Mouse (Mus musculus): ENCODE measurements around the gene C2cd4a.

Gene C2cd4a

DNA sequence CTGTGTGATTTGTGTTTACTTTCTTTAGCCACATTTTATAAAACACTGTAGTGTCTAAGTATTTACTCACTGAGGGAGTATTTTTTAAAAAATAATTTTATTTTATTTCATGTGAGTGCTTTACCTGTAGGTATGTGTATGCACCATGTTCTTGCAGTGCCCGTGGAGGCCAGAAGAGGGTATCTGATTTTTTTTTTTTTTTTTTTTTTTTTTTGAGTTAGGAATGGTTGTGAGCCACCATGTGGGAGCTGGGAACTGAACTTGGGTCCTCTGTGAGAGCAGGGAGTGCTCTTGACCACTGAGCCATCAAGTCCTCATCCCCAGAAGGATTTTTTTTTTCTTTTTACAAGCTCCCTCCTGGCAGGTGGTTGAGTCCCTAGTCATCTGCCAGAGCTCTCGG, 14.0 kb upstream of the C2cd4a start:
- H3K36me3 ChIP-seq (ENCODE audit: control insufficient read depth, insufficient read depth, low read length, poor library complexity, severe bottlenecking) = no peaks in the 10 kb centered on the region
- H3K27me3 ChIP-seq (ENCODE audit: control insufficient read depth, insufficient read depth, low read length, poor library complexity, severe bottlenecking) = no peaks in the 10 kb centered on the region
- DNase-seq (ENCODE audit: low read depth, low spot score) = no peak

DNA sequence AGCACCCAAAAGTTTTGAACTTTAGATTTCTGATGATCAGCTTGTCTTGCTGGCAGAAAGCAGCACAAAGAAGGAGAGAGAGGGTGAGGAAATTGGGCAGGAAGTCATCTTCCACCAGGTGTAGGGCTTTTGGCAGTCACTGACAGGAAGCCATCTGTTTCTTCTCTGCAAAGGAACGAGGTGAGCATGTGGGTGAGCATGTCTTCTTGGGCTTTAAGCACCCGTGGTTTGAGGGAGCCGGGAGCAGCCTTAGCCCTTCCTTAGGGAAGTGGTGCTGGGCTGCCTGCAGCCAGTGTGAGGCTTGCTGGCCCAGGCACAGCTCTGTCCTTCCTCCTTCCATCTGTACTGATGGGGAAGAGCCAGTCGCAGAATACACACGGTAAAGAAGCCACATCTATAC, 13.5 kb upstream of the C2cd4a start:
- Histone ChIP-seq H3K27me3 (ENCODE audit: control insufficient read depth, insufficient read depth, low read length, poor library complexity, severe bottlenecking) (no peaks in the 10 kb centered on the region), H3K36me3 (ENCODE audit: control insufficient read depth, insufficient read depth, low read length, poor library complexity, severe bottlenecking) (no peaks in the 10 kb centered on the region)
- DNase-seq (ENCODE audit: low read depth, low spot score) = no peak

DNA sequence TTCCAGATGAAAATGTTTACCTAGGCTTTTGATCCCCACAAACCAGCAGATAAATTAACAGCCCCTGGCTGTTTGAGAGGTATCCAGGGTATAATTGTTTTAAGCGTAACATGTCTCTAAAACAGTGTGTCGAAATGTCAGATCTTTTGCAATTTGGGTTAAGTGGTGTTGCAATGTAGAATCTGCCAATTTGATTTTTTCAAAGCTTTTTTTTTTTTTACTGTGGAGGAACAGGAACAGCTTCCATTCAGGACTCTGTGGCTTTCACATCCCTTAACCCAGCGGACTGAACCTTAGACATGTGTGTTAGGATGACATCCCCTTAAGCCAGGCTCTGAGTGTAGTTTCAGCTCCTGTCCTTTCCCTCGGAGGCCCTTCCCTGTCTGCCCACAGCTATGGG, 12.9 kb upstream of the C2cd4a start:
- H3K36me3 ChIP-seq (ENCODE audit: control insufficient read depth, insufficient read depth, low read length, poor library complexity, severe bottlenecking) = no peaks in the 10 kb centered on the region
- DNase-seq (ENCODE audit: low read depth, low spot score) = no peak
- H3K27me3 ChIP-seq (ENCODE audit: control insufficient read depth, insufficient read depth, low read length, poor library complexity, severe bottlenecking) = no peaks in the 10 kb centered on the region

DNA sequence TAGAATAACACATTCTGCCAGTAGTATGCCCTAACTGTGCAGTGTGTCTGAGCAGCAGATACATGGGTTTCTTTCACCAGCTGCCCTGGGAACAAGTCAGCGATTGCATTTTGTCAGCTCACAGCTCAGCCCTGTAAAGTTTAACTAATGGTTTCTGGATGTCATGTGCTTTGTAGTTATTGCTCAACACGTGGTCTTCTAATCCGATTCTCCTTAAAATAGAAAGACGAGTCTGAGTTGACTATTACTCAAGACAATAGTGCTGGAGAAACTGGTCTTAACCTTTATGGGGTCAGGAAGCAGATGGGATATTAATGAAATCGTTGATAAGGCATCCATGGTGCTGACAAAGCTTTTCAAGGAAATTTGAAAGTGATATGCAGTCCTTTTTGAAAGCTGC, 10.7 kb upstream of the C2cd4a start:
- no peaks in the 10 kb centered on the region for H3K27me3 ChIP-seq (ENCODE audit: control insufficient read depth, insufficient read depth, low read length, poor library complexity, severe bottlenecking)
- H3K36me3 ChIP-seq (ENCODE audit: control insufficient read depth, insufficient read depth, low read length, poor library complexity, severe bottlenecking) = no peaks in the 10 kb centered on the region
- no peak for DNase-seq (ENCODE audit: low read depth, low spot score)

DNA sequence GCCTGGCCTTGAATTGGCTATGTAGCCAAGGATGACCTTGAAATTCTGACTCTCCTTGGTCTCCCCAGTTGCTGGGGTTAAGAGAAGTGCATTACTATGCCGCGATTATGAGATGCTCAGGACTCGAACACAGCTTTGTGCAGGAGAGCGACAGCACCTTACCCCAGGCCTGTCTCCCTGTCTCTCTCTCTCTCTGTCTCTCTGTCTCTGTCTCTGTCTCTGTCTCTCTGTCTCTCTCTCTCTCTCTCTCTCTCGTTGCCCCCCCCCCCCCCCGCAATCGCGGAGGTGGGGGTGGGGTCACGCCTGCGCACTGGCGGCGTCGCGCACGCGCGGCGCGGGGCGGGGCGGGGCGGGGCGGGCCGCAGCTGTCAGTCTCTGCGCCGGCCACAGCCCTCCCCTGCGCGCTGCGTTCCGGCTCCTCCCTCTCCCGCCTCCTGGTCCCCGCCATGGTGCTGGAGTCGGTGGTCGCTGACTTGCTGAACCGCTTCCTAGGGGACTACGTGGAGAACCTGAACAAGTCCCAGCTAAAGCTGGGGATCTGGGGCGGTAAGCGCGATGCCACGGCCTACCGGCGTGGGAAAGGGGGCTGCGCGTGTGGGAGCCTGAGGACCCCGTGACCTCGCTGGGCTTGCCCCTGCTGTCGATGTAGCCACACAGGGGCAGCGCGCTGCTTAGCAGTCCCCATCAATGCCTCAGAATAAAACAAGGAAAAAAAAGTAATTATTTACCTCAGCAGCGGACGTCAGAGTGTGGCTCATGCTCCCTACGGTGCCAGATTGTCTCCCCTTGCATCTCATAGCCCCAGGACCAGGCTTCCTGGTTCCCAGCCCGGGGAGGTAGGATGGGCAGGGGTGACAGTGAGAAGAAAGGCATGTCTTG, 8.1 kb upstream of the C2cd4a start, which contains the start of gene Vps13c:
Gene Vps13c, plus strand, starts transcription at position 416 of the 879 bp plus-strand sequence.
- peak; percentile 81 for DNase-seq (ENCODE audit: low read depth, low spot score)
- Histone ChIP-seq H3K27me3 (ENCODE audit: control insufficient read depth, insufficient read depth, low read length, poor library complexity, severe bottlenecking) (no peaks in the 10 kb centered on the region), H3K36me3 (ENCODE audit: control insufficient read depth, insufficient read depth, low read length, poor library complexity, severe bottlenecking) (no peaks in the 10 kb centered on the region)

DNA sequence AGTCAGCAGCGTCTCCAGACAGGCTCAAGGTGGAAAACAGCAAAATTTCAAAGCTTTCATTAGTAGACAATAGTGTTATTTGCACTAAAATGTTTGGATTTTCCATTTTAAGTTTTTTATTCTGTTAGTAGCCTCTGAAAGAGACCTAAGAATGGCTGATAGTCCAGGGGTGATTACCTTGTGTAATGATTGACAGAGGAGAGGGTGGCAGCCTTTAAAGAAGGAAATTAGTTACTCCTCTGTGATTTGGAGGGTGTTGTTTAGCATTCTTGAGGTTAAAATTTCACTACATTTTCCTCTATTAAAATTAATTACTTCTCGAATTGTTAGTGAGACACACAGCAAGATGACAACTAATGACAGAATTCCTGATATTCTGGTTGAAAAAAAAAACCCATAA, 5.2 kb upstream of the C2cd4a start:
- no peaks in the 10 kb centered on the region for H3K36me3 ChIP-seq (ENCODE audit: control insufficient read depth, insufficient read depth, low read length, poor library complexity, severe bottlenecking)
- no peaks in the 10 kb centered on the region for H3K27me3 ChIP-seq (ENCODE audit: control insufficient read depth, insufficient read depth, low read length, poor library complexity, severe bottlenecking)
- no peak for DNase-seq (ENCODE audit: low read depth, low spot score)

DNA sequence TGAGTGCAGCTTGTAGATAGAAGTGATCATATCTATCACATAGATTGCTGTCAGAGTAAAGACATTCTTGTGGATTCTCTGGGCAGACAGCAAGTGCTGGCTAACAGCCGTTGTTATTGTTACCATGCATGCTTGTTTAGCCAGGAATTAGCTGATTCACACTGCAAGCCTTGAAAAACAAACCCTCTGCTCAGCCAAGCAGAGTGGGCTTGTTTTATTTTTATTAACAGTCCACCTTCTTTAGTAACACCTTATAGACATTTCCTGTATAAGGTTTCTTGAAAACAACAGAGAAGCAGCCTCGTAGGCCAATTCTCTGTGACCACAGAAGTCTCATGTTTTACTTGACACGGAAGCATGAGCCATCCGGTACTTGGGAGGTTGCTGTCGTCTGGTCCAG, 2.4 kb upstream of the C2cd4a start:
- DNase-seq (ENCODE audit: low read depth, low spot score) = no peak
- H3K27me3 ChIP-seq (ENCODE audit: control insufficient read depth, insufficient read depth, low read length, poor library complexity, severe bottlenecking) = no peaks in the 10 kb centered on the region
- H3K36me3 ChIP-seq (ENCODE audit: control insufficient read depth, insufficient read depth, low read length, poor library complexity, severe bottlenecking) = no peaks in the 10 kb centered on the region

DNA sequence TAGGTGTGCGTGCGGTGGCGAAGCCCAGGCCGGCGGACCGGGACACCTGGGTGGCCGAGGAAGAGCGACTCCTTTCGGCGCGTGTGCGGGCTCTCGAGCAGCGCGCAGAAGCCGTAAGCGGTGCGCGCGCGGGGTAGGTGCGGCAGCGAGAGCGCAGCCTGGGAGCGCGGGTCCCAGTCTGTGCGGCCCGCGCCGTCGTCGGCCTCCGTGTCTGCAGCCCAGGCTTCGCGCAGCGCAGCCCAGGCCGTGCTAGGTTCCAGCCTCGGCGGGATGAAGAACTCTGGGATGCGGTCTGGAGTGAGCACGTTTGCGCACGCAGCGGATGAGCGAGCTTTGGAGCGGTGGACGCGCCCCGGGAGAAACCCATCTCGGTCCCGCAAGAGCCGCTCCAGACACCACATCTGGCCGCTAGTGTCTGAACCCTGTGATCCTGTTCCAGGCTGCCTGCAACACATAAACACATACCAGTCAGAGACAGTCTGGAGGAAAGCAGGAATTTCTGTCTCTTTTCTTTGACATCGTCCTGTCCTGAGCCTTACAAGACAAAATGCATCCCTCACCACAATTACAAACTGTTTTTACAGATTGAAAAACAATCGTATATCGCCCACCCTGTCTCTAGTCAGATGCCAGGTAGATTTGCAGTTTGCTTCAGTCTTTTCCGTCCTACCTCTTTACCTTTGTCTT, 628 bp downstream of the C2cd4a start:
- Histone ChIP-seq H3K27me3 (ENCODE audit: control insufficient read depth, insufficient read depth, low read length, poor library complexity, severe bottlenecking) (no peaks in the 10 kb centered on the region), H3K36me3 (ENCODE audit: control insufficient read depth, insufficient read depth, low read length, poor library complexity, severe bottlenecking) (no peaks in the 10 kb centered on the region)

DNA sequence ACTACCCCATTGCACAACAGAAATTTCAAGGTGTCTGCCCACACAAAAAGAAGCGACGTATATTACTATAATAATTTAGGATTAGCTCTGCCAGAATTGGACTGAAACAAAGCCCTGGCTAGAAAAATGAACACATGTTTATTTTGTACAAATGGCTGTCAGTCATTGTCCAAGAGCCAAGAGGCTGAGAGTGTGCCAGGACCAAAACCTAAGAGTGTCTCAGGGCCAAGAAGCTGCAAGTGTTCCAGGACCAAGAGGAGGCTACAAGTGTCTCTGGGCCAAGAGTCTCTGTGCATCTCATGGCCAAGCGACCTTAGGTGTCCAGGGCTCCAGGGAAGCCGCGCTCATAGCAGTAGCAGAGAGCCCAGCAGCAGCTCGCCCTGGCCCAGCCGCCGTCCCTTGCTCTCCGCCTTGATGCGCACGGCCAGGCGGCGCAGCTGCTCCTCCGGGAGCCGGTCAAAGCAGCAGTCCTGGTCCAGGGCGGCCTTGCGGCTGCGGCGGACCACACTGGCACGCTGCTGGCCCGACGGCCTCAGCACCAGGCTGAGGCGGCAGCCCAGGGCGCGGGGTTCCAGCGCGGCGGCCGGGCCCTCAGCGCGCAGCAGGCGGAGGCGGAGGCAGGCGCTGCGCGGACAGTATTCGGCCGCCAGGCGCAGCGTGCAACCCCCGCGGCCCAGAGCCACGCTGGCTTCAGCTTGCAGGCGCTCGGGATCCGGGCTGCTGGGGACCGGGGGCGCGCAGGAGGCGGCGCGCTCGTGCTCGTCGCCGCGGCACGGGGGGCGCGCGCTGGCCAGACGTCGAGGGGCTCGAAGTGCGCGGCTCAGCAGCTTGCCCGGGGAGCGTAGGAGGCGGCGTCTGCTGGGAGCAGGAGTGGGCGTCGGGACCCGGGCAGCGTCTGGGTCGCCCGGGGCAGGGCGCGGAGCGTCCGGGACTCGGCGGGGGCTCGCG, 1.4 kb downstream of the C2cd4a start:
- H3K27me3 ChIP-seq (ENCODE audit: control insufficient read depth, insufficient read depth, low read length, poor library complexity, severe bottlenecking) = no peaks in the 10 kb centered on the region
- no peaks in the 10 kb centered on the region for H3K36me3 ChIP-seq (ENCODE audit: control insufficient read depth, insufficient read depth, low read length, poor library complexity, severe bottlenecking)
- no peak for DNase-seq (ENCODE audit: low read depth, low spot score)

More for the DNA sequence above, 628 bp downstream of the C2cd4a start:
- no peak for DNase-seq (ENCODE audit: low read depth, low spot score)

DNA sequence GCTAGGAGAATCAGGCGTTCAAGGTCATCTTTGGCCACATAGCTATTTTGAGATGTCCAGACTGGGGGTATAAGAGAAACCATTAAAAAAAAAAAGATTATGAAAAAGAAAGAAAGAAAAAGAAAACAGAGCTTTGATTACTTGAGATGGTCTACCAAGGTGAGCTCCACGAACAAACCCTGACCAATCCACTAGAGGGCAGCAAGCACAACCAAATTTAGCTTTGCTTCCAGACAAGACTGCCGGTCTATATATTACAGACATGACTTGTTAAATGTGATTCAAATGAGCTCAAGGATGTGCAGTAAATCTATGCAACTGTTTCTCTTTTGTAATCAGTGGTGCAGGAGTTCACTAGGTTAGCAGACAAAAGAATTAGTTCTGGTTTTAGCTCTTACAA, 3.9 kb downstream of the C2cd4a start:
- no peaks in the 10 kb centered on the region for H3K27me3 ChIP-seq (ENCODE audit: control insufficient read depth, insufficient read depth, low read length, poor library complexity, severe bottlenecking)
- H3K36me3 ChIP-seq (ENCODE audit: control insufficient read depth, insufficient read depth, low read length, poor library complexity, severe bottlenecking) = no peaks in the 10 kb centered on the region
- peak; percentile 73 for DNase-seq (ENCODE audit: low read depth, low spot score)

DNA sequence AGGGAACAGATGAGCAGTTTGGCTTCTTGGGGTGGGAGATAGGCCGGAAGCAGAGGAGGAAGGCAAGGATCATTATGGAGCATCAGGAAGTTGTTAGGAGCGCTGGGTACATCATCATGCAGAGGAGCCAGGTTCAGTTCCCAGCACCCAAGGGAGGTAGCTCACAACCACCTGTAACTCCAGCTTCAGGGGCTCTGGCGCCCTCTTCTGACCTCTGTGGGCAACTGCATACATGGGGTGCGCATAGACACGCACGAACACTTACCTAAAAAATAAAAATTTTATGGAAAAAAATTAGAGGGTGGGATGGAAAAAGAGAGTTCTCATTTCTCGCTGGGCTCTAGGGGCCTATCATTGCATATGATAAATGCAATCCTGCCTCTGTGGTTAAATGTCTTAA, 6.6 kb downstream of the C2cd4a start:
- DNase-seq (ENCODE audit: low read depth, low spot score) = no peak
- Histone ChIP-seq H3K27me3 (ENCODE audit: control insufficient read depth, insufficient read depth, low read length, poor library complexity, severe bottlenecking) (no peaks in the 10 kb centered on the region), H3K36me3 (ENCODE audit: control insufficient read depth, insufficient read depth, low read length, poor library complexity, severe bottlenecking) (no peaks in the 10 kb centered on the region)

DNA sequence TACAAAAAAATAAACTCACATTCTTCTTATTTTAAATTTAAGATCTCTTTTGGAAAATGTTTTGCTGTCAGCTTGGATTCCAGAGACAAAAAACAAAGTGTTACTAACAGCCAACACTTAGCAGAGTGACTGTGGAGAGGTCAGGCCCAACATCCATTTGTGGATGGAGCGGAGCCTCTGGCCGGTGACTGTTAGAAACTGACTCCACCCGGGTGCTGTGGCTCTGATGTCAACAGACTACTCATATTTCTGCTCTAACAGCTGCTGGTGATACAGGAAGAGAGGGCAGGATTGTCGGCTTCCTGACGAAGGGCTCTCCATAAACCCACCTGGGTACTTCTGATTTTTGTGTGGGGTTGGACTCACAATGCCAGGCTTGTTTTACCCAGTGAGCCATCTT, 9.0 kb downstream of the C2cd4a start:
- no peaks in the 10 kb centered on the region for H3K36me3 ChIP-seq (ENCODE audit: control insufficient read depth, insufficient read depth, low read length, poor library complexity, severe bottlenecking)
- no peak for DNase-seq (ENCODE audit: low read depth, low spot score)
- H3K27me3 ChIP-seq (ENCODE audit: control insufficient read depth, insufficient read depth, low read length, poor library complexity, severe bottlenecking) = no peaks in the 10 kb centered on the region

DNA sequence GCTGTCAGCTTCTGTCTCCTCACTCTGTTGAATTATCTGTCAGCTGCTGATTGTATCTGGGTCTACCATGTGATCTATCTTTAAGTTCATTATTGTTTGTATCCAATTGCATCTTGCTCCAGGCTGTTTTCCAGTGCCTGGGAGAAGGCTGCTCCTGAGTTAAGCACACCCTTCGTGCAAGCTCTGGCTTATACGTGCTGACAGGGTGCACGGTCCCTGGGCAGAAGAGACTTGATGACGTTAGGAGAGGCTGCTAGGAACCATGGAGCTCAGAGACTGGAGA, 13.5 kb downstream of the C2cd4a start:
- DNase-seq (ENCODE audit: low read depth, low spot score) = no peak
- H3K27me3 ChIP-seq (ENCODE audit: control insufficient read depth, insufficient read depth, low read length, poor library complexity, severe bottlenecking) = no peaks in the 10 kb centered on the region
- H3K36me3 ChIP-seq (ENCODE audit: control insufficient read depth, insufficient read depth, low read length, poor library complexity, severe bottlenecking) = no peaks in the 10 kb centered on the region

DNA sequence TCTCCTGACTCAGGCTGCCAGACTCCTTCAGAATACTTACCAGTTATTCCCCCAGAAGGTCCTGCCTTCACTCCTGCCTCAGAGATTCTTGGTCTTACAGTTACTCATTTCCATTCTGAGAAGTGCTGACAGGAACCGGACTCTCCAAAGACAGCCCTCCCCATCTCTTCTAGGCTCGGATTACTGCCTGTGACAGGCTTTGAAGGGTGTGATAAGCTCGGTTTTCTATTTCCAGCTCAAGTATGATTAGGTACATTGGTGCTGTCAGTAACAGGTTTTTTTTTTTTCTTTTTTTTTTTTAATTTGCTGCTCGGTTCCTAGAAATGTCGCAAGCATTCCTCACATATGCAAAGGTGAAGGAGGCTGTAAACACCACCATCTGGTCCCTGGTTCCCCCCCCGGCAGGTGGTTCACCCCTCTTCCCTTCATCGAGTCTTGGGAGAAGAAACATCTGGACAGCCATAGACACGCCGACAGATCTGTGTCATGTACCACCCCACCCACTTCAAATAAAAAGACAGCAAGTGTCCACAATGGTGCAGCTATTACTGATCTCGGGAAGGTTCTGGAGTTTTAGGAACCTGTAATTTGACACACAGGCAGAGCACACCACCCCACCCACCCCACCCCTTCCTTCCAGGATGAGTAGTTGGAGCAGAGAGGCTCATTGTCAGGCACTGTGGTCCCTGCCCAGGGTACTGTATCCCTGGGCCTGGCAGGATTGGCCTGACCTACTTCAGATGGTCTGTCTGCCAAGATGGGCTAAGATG, 14.0 kb downstream of the C2cd4a start:
- no peaks in the 10 kb centered on the region for H3K36me3 ChIP-seq (ENCODE audit: control insufficient read depth, insufficient read depth, low read length, poor library complexity, severe bottlenecking)
- no peaks in the 10 kb centered on the region for H3K27me3 ChIP-seq (ENCODE audit: control insufficient read depth, insufficient read depth, low read length, poor library complexity, severe bottlenecking)
- DNase-seq (ENCODE audit: low read depth, low spot score) = no peak
